Mouse (Mus musculus): ENCODE results near the gene Ypel4.

The Ypel4 gene

GRCm38 (mm10) chr2:84733579-84734300 lies at the start of gene Ypel4:
Gene Ypel4, plus strand, starts transcription at chr2:84734058.
- ChIA-PET POLR2A (interaction anchor here in 3 of 4 experiments (0.6 to 23.6 kb wide), 18 partner anchors 8 to 117 kb away, joined by 3 to 679 read pairs (median 7); partner anchors contain the start of genes Serping1 (in 2 of the 3), Clp1 (in 1 of the 3), Gm19426 (in 1 of the 3) and Slc43a1 (in 1 of the 3)), CTCF (interaction anchor here in 2 of 4 experiments (0.6 to 1.0 kb wide), 2 partner anchors 65 kb away, joined by 3 to 6 read pairs; partner anchors contain the start of gene Ube2l6 (in 2 of the 2))

GRCm38 (mm10) chr2:84688080-84688844 lies 45.6 kb upstream of the Ypel4 start:
- ChIA-PET POLR2A (interaction anchor here in 2 of 4 experiments (0.7 to 2.3 kb wide), 15 partner anchors 8 to 122 kb away, joined by 3 to 11 read pairs (median 4); partner anchors contain the start of genes Gm28635 (in 2 of the 2), Med19 (in 2 of the 2), Clp1 (in 1 of the 2) and Selenoh (in 1 of the 2)), CTCF (interaction anchor here in 1 of 4 experiments (0.6 kb wide), 1 partner anchor 27 kb away, joined by 3 read pairs; no protein-coding TSS in a partner anchor)

GRCm38 (mm10) chr2:84690050-84690449 lies 43.8 kb upstream of the Ypel4 start:
- ChIA-PET CTCF (interaction anchor here in 1 of 4 experiments (1.0 kb wide), 1 partner anchor 51 kb away, joined by 4 read pairs; no protein-coding TSS in a partner anchor), POLR2A (interaction anchor here in 2 of 4 experiments (0.8 to 2.2 kb wide), 13 partner anchors 10 to 215 kb away, joined by 3 to 22 read pairs (median 5); partner anchors contain the start of genes Med19 (in 2 of the 2), Selenoh (in 2 of the 2) and Gm28635 (in 1 of the 2))

GRCm38 (mm10) chr2:84695007-84695695 lies 38.7 kb upstream of the Ypel4 start:
- ChIA-PET CTCF (interaction anchor here in 3 of 4 experiments (0.6 to 1.0 kb wide), 3 partner anchors 77 to 195 kb away, joined by 3 to 5 read pairs (median 3); no protein-coding TSS in a partner anchor), POLR2A (interaction anchor here in 2 of 4 experiments (0.9 to 7.4 kb wide), 12 partner anchors 10 to 80 kb away, joined by 3 to 68 read pairs (median 8); partner anchors contain the start of genes Gm19426 (in 1 of the 2), Gm28635 (in 1 of the 2), Med19 (in 1 of the 2) and Selenoh (in 1 of the 2))

- ChIA-PET POLR2A (interaction anchor here in 3 of 4 experiments (0.5 to 5.8 kb wide), 7 partner anchors 7 to 253 kb away, joined by 3 to 26 read pairs (median 5); partner anchors contain the start of gene Selenoh (in 1 of the 3)), CTCF (no interaction called here)
These were observed 30.4 kb upstream of the Ypel4 start for GRCm38 (mm10) chr2:84703497-84703896.

- ChIA-PET CTCF (interaction anchor here in 1 of 4 experiments (0.6 kb wide), 1 partner anchor 133 kb away, joined by 3 read pairs; no protein-coding TSS in a partner anchor), POLR2A (interaction anchor here in 3 of 4 experiments (0.5 to 5.8 kb wide), 16 partner anchors 8 to 253 kb away, joined by 3 to 22 read pairs (median 4); partner anchors contain the start of gene Clp1 (in 1 of the 3))
These were observed 29.5 kb upstream of the Ypel4 start for GRCm38 (mm10) chr2:84704329-84704728.

GRCm38 (mm10) chr2:84705295-84705694 lies 28.6 kb upstream of the Ypel4 start:
- ChIA-PET CTCF (interaction anchor here in 1 of 4 experiments (0.9 kb wide), 1 partner anchor 93 kb away, joined by 3 read pairs; the partner anchor contains the start of gene Ube2l6), POLR2A (interaction anchor here in 3 of 4 experiments (0.8 to 5.8 kb wide), 20 partner anchors 9 to 224 kb away, joined by 3 to 22 read pairs (median 4); partner anchors contain the start of genes Clp1 (in 2 of the 3), Gm19426 (in 1 of the 3), Gm28635 (in 1 of the 3) and Med19 (in 1 of the 3))

GRCm38 (mm10) chr2:84707523-84707922 lies 26.3 kb upstream of the Ypel4 start:
- POLR2A ChIA-PET = interaction anchor here in 2 of 4 experiments (0.6 to 8.6 kb wide), 7 partner anchors 9 to 38 kb away, joined by 3 to 83 read pairs (median 4); partner anchors contain the start of gene Gm19426 (in 1 of the 2)
- CTCF ChIA-PET = interaction anchor here in 1 of 4 experiments (0.8 kb wide), 1 partner anchor 29 kb away, joined by 3 read pairs; no protein-coding TSS in a partner anchor

GRCm38 (mm10) chr2:84711898-84712297 lies 22.0 kb upstream of the Ypel4 start:
- ChIA-PET CTCF (no interaction called here), POLR2A (interaction anchor here in 3 of 4 experiments (0.6 to 8.6 kb wide), 13 partner anchors 8 to 128 kb away, joined by 3 to 83 read pairs (median 5); partner anchors contain the start of genes Clp1 (in 3 of the 3) and Gm19426 (in 2 of the 3))

- ChIA-PET POLR2A (interaction anchor here in 2 of 4 experiments (0.5 to 8.6 kb wide), 12 partner anchors 9 to 46 kb away, joined by 3 to 83 read pairs (median 5); partner anchors contain the start of genes Clp1 (in 1 of the 2), Gm19426 (in 1 of the 2), Gm28635 (in 1 of the 2) and Med19 (in 1 of the 2)), CTCF (interaction anchor here in 2 of 4 experiments (0.5 to 0.6 kb wide), 2 partner anchors 142 to 1029 kb away, joined by 3 to 4 read pairs; no protein-coding TSS in a partner anchor)
These were observed 19.4 kb upstream of the Ypel4 start for GRCm38 (mm10) chr2:84714422-84714810.

GRCm38 (mm10) chr2:84714811-84715561 lies 18.9 kb upstream of the Ypel4 start, which contains the start of gene Zdhhc5:
Gene Zdhhc5, minus strand, starts transcription at chr2:84715180.
- CTCF ChIA-PET = interaction anchor here in 1 of 4 experiments (0.5 kb wide), 1 partner anchor 1030 kb away, joined by 4 read pairs; no protein-coding TSS in a partner anchor
- POLR2A ChIA-PET = interaction anchor here in 3 of 4 experiments (0.8 to 8.6 kb wide), 25 partner anchors 8 to 136 kb away, joined by 3 to 83 read pairs (median 6); partner anchors contain the start of genes Clp1 (in 2 of the 3), Gm19426 (in 2 of the 3), Ctnnd1 (in 1 of the 3) and Gm28635 (in 1 of the 3)

- ChIA-PET CTCF (interaction anchor here in 2 of 4 experiments (0.7 to 0.9 kb wide), 2 partner anchors 94 to 133 kb away, joined by 3 read pairs; no protein-coding TSS in a partner anchor), POLR2A (interaction anchor here (0.5 to 3.4 kb wide), 52 partner anchors 7 to 1624 kb away, joined by 3 to 48 read pairs (median 4); partner anchors contain the start of genes Clp1 (in 4 of the 4), Gm19426 (in 2 of the 4), Gm28635 (in 2 of the 4) and Med19 (in 2 of the 4))
These were observed 18.1 kb upstream of the Ypel4 start for GRCm38 (mm10) chr2:84715562-84716361.

- POLR2A ChIA-PET = interaction anchor here (0.5 to 3.4 kb wide), 60 partner anchors 8 to 1625 kb away, joined by 3 to 48 read pairs (median 4); partner anchors contain the start of genes Clp1 (in 4 of the 4), Gm19426 (in 2 of the 4), Gm28635 (in 2 of the 4) and Med19 (in 2 of the 4)
- CTCF ChIA-PET = interaction anchor here in 2 of 4 experiments (0.5 to 0.9 kb wide), 3 partner anchors 21 to 169 kb away, joined by 3 to 4 read pairs (median 4); no protein-coding TSS in a partner anchor
These were observed 17.2 kb upstream of the Ypel4 start for GRCm38 (mm10) chr2:84716423-84717355.

Data from embryonic stem cell, embryonic (primary cell).